Mouse (Mus musculus): ENCODE results near the gene Tyw3.
"Not testable (repeated sequence)": the region's sequence is repeated elsewhere in the genome, so short reads cannot be mapped to it uniquely, and the experiment has no call there.

Tyw3 gene

DNA sequence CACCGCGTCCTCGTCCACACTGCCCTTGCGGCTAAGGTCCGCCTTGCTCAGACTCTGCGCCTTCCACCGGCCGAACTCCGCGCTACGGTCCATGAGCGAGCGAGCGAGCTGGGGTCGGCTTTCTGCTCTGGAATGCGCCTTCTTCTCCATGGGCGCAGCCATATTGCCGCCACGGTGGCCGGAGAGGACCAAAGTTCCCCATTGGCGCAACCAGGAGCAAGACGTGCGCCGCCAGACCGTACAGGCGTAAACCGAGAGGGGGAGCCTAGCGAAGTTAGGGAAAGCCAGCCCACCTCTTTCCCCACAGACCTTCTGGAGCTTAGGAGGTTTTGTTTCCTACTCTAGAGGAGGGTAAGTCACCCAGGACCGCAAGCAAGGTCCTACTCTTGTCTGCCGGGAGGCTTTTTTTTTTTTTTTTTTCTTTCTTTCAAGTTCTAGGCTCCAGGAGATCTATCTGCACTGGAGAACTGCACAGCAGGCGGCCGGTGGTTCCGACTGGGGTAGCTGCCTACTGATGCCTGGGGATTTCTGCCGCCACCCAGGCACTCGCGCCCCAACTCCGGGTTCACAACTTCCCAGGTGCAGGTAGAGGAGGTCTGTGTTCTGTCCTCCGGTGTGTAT is at the start of gene Tyw3:
Tyw3 (minus strand) TSS at position 171 of the 621 bp plus-strand sequence.
- DNase-seq (ENCODE audit: low spot score in 2 of 2), result peak; percentile 96 to 99

DNA sequence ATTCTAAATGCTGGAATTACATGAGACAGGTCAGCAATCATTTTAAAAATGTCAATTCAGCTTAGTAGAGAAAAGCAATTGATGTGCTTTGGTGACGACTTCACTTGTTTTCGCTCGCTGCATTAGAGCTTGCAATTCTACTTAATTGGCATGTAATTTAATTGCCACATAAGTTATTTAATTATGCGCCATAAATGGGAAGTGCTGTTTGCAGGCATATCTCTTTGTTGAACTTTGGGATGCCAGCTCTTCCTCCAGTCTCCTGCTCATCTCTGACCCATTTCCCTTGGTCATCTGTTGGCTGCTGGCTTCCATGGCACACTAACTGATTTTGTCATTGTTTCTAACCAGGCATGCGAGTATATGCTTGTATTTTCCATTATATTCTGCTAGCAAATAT is 36.2 kb upstream of the Tyw3 start:
- no peak for DNase-seq (ENCODE audit: low spot score in 2 of 2)

DNA sequence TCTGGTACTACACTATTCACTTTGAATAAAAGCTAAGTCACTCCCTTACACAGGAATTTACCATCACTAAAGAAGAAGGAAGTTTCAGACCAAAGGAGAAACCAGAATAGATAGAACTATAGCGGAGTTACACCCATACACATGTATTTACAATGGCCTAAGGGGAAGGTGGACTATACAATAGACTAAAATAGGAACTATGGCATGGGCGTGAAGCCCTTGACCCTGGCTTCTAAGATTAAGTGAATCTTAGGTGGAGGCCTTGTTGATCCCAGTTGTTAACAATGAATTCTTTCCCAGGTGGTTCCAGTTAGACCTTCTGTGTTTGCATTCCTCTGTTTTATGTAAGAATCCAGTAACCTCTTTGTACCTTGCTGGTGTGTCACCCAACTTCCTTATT is 34.4 kb upstream of the Tyw3 start:
- not testable (repeated sequence) for DNase-seq (ENCODE audit: low spot score in 2 of 2)

DNA sequence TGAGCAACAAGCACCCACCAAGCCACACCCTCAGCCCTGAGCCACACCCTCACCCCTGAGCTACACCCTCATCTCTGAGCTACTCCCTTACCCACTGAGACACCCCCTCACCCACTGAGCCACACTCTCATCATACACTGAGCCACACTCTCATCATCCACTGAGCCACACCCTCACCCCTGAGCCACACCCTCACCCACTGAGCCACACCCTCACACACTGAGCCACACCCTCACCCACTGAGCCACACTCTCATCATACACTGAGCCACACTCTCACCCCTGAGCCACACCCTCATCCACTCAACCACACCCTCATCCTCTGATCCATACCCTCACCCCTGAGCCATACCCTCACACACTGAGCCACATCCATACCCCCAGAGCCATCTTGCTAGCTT is 31.4 kb upstream of the Tyw3 start:
- DNase-seq (ENCODE audit: low spot score in 2 of 2), result no peak

DNA sequence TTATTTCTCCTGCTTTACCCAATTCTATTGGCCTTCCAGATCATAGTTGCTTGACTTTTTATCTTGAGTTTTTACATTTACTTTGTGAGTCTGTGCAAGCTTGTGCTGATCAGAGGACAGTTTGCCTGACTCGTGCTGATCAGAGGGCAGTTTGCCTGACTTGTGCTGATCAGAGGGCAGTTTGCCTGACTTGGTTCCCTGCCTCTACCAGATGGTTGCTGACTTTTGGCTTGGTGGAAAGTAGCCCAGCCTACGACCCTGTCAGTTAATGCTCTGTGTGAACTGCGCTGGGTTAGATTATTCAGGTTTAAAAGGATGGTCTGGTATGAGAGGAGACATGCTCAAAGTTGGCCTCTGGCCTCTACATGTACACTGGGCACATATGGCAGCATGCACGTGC is 19.2 kb upstream of the Tyw3 start:
- DNase-seq (ENCODE audit: low spot score in 2 of 2), result no peak

DNA sequence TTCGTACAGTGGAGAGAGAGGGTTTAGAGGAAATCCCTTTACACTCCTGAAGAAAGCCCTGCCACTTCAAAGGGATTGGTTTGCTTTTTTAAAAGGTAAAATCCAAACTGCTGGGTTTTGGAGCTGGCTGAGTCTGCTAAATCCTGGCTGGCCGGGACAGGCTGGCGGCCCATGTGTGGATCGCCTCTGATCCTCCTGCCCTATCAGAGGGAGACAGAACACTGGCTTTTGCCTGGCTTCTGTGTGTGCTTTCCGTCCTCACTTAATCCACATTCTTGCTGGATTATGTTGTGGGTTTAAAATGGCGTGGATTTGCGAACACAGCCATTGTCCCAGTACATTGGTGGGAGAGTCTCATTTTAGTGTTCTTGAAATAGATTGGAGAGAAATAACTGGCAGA is 18.4 kb upstream of the Tyw3 start:
- no peak for DNase-seq (ENCODE audit: low spot score in 2 of 2)

DNA sequence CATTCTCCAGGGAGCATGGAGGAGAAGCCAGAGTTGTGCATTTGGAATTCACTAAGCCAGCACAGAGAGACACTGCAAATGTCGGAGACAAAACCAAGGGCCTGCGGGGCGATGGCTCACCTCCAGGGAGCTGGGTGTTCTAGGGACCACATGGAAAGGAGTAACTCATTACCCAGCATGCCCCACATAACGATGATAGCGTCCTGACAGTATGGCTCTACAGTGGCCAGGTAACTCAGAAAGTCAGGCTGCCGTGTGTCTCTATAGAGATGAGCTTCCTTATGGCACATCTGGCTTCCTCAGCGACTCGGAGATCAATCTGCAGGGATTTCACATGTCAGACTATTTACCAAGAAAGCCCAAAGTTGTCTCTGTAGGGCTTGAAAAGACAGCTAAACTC is 17.9 kb upstream of the Tyw3 start:
- DNase-seq (ENCODE audit: low spot score in 2 of 2), result no peak

DNA sequence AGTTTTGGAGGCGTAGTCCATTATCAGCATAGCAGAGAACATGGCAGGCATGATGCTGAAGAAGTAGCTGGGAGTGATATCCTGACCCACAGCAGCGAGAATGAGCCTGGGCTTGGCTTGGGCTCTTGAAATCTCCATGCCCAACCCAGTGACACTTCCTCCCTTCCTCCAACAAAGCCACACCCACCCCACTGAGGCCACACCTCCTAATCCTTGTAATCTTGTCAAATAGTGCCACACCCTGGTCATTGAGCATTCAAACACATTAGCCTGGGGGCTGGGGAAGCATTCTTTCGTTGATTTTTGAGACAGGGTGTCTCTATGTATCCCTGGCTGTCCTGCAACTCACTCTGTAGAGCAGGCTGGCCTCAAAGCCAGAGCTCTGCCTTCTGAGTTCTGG is 15.0 kb upstream of the Tyw3 start:
- DNase-seq (ENCODE audit: low spot score in 2 of 2), result no peak

DNA sequence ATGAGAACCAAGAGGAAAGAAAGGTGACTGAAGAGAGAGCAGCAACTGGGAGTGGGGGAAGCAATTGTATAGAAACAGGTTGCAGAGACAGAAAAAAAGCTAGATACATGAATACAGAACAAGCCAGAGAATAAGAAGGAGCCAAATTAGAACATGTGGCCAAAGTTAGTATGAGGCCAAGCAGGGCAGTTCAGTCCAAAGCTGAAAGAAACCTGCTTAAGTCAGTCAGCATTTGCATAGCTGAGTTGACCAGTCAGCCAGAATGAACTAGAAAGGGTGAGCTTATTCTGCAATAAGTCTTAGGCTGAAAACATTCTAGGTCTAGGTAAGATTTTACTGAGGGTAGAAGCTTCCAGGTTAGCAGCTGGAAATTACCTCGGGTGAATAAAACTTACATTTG is 11.0 kb upstream of the Tyw3 start:
- no peak for DNase-seq (ENCODE audit: low spot score in 2 of 2)

DNA sequence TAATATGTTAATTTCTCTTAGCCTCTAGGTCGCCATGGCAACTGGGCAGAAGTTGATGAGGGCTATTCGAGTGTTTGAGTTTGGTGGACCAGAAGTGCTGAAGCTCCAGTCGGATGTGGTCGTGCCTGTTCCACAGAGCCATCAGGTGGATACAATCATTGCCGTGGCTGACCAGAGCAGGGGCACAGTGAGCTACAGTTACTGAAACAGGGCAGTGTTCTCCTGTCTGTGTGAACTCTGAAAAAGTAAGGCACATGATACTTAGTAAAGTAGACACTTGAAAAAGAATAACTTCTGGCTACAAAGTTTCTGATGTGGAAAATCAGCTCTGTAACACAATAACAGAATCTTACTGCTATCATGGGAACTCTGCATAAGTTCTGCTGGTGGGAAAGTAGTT is 8.0 kb upstream of the Tyw3 start:
- no peak for DNase-seq (ENCODE audit: low spot score in 2 of 2)

DNA sequence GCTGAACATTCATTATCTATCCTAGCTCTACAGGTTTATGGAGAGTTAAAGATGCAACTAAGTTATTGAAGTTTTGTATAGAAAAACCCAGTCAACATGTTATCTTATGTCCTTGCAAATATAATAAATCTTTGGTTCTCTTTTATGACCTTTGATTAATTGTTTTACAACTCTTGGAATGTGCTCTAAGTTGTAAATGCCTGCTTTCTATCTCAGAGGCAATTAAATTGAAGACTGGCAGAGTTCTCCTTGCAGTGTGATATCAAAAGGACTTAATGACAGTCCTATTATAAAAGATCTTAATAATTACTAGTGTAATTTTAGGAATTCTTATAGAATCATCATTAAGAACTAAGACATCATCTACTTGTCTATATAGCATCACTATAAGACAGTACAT is 5.2 kb upstream of the Tyw3 start:
- DNase-seq (ENCODE audit: low spot score in 2 of 2), result no peak

DNA sequence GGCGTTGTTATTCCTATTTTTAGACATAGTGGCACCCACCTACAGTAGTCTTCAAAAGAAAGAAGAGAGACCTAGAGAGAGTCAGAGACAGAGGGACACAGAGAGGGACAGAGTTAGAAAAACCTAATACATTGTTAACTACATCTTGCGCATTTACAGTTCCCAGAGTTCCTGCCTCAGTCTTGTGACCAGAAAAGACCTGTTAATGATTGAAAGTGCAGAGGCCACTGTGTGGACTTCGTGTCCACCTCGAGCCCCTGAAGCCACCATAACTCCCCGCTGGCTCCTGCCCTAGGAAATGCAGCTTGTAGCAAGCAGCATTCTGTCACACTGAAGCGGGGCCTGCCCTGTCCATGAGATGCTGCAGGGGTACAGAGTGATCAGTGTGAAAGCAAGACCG is 657 bp upstream of the Tyw3 start:
- DNase-seq (ENCODE audit: low spot score in 2 of 2), result no peak

DNA sequence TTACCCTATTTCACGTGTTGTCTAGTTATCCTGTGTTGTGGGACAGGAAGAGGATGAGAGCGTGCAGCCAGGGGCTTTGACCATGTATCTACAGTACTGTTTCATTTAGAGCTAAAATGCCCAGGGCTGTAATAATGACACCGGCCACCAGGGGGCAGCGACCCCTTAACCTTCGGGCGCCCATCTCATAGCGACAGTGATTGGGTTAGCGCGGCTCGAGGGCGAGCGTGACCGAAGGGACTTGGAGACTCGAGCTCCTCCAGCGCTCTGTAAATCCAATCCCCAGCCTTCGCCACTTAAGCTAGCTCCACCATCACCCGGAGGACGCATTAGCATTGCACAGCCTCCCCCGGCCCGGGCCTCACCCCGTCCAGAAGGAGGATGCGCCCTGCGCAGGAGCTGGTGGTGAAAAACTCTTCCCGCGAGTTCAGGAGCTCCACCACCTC is 393 bp downstream of the Tyw3 start, which contains the start of gene Cryz:
Cryz (plus strand) TSS at position 224 of the 446 bp plus-strand sequence.
- DNase-seq (ENCODE audit: low spot score in 2 of 2), result peak; percentile 80 to 89

DNA sequence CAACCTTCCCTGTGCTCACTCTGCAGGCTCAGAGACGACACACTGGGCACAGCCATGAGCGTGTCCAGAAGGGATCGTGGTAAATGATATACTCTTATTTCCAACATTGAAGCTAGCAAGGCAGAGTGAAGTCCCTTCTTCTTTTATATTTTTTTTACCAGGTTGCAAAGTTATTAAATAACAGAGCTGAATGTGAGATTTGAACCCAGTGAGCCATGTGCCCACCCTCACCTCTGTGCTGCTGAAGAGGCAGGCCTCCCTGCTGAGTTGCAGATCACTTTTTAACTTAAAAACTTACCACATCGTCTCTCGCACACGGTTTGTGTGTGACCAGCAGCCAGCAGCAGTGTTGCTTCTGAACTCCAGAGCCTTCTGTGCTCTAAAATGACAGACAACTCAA is 2.7 kb downstream of the Tyw3 start:
- DNase-seq (ENCODE audit: low spot score in 2 of 2), result no peak

DNA sequence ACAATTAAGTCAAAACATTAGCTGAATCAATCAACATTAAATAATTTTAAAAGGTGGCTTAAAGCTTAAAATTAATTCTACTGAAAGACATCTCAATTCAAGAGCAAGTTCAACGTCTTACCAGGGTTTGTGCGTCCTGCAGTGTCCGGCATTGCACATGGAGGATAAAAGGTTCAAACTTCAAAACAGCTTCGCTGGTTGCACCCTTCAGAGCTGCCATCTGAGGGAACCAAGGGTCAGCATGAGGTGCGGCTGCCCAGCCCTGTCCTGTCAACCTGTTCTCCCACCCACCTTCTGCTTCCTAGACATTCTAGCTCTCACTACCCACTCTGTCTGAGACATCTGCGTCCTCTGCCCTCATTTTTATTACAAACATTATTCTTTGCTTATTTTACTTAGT is 3.3 kb downstream of the Tyw3 start:
- no peak for DNase-seq (ENCODE audit: low spot score in 2 of 2)

DNA sequence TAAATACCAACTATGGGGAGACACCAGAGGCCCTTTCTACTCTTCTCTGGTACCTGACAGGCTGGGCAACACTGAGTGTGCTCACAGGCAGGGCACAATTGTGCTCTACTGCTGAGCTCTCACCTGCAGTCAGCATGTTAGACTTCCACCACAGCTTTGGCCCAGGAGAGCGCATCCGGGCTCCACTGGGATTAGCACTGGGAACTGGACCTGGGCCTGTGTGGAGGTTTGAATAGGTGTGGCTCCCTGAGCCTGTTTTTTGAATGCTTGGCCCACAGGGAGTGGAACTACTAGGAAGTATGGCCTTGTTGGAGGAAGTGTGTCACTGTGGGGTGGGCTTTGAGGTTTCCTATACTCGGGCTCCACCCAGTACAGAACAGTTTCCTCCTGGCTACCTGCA is 5.3 kb downstream of the Tyw3 start:
- DNase-seq (ENCODE audit: low spot score in 2 of 2), result no peak

DNA sequence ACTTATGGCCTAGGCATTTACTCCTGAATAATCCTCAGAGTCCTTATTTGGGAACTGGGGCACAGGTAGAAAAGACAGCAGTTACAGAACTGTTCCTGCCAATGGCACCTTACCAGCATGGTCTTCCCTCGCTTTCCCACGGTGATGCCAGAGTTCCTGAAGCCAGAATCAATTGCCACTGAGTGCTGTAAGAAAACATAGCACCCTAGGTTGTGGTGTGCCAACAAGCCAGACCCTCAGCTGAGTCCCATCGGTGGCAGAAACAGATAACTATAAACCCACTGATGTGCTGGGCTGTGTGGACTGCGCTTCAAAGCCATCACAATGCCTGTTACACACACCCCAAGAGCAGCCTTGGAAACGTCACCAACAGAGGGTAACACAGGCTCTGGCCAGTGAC is 5.9 kb downstream of the Tyw3 start:
- no peak for DNase-seq (ENCODE audit: low spot score in 2 of 2)

DNA sequence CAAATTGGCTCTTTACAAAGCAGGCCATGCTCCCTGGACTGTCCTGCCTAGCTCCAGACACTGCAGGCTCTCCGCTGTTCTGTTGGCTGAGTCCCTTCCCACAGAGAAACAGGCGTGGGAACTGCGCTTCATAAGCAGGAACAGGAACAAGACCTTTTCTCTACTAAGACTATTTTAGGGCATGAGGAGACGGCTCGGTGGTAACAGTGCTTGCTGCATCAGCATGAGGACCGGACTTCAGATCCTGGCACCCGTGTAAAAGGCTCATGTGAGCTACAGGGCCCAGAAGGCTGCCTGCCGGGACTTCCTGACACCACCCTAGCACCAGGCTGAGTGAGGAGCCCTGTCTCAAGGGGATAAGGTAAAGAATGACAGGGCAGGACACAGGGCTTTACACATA is 12.6 kb downstream of the Tyw3 start:
- DNase-seq (ENCODE audit: low spot score in 2 of 2), result no peak

DNA sequence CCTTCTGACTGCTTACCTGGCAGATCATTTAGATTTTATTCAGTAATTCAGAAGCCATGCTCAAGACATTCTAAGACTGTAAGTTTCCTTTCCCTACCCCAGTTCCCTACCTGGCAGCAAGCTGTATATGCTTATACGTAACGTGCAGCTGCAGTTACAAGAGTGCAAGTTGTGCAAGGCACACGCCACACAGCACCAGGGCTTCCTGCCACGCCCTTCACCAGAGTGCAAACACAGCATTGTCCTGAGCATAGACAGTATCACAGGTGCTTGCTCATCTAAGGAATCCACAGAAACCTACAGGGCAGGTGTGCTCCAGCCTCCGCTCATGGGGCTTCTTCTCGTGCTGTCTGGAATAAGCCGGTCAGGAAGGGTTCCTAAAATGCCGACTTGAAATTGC is 19.0 kb downstream of the Tyw3 start:
- no peak for DNase-seq (ENCODE audit: low spot score in 2 of 2)

DNA sequence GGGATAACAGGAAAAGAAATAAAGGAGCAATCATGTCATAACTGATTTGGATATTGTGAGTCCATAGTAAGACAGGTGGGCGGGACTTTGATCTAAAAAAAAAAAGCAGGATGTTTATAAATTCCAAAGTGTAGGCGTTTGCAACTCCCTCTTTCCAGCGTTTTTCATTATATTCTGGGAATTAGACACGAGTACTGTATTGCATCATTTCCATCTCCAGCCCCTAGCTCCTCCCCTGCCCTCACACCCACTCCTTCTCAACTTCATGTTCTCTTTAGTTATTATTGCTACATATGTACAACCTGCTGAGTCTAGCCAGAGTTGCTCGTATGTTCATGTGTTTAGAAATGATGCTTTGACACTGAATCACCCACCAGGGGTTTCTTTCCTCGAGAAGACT is 23.2 kb downstream of the Tyw3 start:
- DNase-seq (ENCODE audit: low spot score in 2 of 2), result peak in 1 of 2 experiments; percentile 3

DNA sequence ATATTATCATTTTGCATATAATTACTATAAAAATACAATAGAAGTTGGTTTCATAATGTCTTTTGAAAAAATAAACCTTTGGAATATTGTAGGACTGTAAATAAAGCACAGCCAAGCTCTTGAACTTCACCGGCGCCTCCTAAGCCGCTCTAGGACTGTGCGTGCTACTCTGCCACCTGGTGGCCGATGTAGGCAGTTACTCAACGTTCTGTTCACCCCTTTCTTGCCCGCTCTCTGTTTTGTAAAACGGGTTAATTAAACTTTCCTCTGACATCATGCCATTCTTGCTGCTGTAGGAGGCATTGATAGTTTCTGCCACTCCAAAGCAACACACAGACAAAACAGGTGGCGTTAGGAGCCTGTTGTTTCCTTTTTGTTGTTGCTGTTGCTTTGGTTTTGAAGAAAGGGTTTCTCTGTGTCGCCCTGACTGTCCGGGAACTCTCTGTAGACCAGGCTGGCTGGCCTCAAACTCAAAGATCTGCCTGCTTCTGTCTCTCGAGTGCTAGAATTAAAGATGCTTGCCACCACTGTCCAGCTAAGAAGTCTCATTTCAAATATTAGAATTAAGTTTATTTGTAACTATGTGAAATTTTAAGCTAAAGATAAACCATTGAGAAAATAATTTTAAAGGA is 24.4 kb downstream of the Tyw3 start:
- peak in 1 of 2 experiments; percentile 77 for DNase-seq (ENCODE audit: low spot score in 2 of 2)

DNA sequence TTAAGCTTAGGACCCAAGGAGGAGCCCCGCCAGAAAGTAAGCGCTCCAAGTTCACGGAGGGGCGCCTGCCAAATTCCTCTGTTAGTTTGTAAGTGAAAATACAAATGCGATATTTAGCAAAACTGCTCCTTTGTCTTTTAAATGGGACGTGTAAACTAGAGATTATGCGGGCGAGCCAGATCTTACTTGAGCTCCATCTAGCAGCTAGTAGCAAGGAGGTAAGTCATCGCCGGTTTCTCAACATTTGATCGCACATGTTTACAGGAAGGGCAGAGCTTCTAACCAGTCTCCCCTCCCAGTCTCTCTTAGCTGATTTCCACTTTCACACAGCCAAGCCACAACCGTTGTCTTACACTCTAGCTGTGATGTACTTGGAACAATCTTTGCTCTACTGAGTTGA is 26.1 kb downstream of the Tyw3 start:
- DNase-seq (ENCODE audit: low spot score in 2 of 2), result peak in 1 of 2 experiments; percentile 57

DNA sequence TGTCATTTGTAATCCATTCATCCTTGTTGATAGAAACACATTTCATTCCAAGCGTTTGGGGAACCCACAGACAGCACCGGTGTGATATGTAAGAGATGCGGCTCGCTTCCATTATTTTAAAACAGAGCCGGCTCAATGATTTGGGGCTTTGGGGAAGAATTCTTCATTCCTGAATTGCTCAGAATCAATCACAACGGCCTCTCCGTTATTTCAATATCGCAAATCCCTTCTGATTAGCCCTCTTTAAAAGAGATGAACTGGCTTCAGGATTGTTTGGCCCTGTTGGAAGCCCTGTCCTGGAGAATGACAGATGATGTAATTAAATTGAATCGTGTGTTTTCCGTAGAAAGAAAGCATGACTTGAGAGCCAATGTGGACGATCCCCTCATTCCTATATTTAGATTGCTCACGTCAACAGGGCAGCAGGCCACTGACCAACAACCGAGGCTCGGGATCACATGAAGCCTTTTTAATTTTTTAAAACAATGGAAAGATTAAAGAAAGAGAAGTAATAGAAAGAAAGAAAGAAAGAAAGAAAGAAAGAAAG is 26.8 kb downstream of the Tyw3 start:
- DNase-seq (ENCODE audit: low spot score in 2 of 2), result peak in 1 of 2 experiments; percentile 1

DNA sequence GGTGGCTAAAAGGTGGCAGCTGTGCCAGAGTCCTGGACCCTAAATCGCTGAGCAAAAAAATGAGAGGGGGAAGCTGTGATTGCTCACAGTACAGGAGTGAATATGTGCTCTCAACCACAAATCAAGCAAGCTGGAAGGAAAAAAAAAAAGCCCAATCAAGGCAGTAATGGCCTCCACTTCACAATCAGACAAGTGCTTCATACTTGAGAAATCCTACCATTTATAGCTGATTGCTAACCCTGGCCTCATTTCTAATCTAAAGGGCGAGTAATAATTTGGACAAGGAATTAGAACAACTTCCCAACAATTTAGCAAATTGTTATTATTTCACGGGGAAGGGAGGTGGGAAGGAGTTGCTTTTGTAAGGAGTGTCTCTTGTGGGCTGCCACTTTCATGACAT is 31.5 kb downstream of the Tyw3 start:
- no peak for DNase-seq (ENCODE audit: low spot score in 2 of 2)
